Mouse (Mus musculus) layer of hippocampus, postnatal 10 days (tissue): ENCODE measurements around the gene Ash1l. TPM values are rescaled to one million over a fixed set of nuclear protein-coding genes. Genes with fewer than 3 reads are reported as not detected.

Experiments
- total RNA-seq, 2 experiments: library from RNA; stranded (reverse); gene quantifications; 2 replicates each; pipeline ENCODE4 v1.2.3; 2021

The Ash1l gene
- total RNA-seq, 2 experiments from 2014 or later, result 61.2 to 61.5 TPM

Other genes starting within 250 kb of the Ash1l start
- 10 to 100 TPM; 48.8 to 55.2 TPM for gene Rit1, start 233.8 kb upstream of the Ash1l start, total RNA-seq
- gene Syt11, start 175.5 kb upstream of the Ash1l start, total RNA-seq, result 100 to 1,000 TPM; 430 to 447 TPM
- gene Gon4l, start 115.4 kb upstream of the Ash1l start, total RNA-seq, result 10 to 100 TPM; 47.9 to 52.2 TPM
- gene Msto1, start 36.6 kb upstream of the Ash1l start, total RNA-seq, result 10 to 100 TPM; 31.1 to 32.9 TPM
- 100 to 1,000 TPM in 1 of 2 experiments, 10 to 100 TPM in 1; 100.0 to 115 TPM for gene Dap3, start 559 bp downstream of the Ash1l start, total RNA-seq
- 100 to 1,000 TPM; 164 to 173 TPM for gene Rusc1, start 142.7 kb downstream of the Ash1l start, total RNA-seq
- gene Gm43738, start 150.5 kb downstream of the Ash1l start, total RNA-seq, result under 1 TPM in 1 of 2 experiments, not detected in 1; 0.18 TPM
- 100 to 1,000 TPM; 159 to 162 TPM for gene Fdps, start 151.3 kb downstream of the Ash1l start, total RNA-seq
- under 1 TPM; 0.22 to 0.48 TPM for gene Pklr, start 185.5 kb downstream of the Ash1l start, total RNA-seq
- gene Hcn3, start 209.6 kb downstream of the Ash1l start, total RNA-seq, result 10 to 100 TPM; 30.9 to 35.1 TPM
- gene Clk2, start 214.2 kb downstream of the Ash1l start, total RNA-seq, result 10 to 100 TPM; 52.0 to 55.9 TPM
- gene Scamp3, start 226.9 kb downstream of the Ash1l start, total RNA-seq, result 10 to 100 TPM; 79.4 to 79.6 TPM
- 10 to 100 TPM; 65.8 to 69.5 TPM for gene Fam189b, start 232.5 kb downstream of the Ash1l start, total RNA-seq